Mouse (Mus musculus) kidney, adult 8-10 months (tissue): ENCODE data around the gene Ccdc115.

Experiments
- DNase-seq, 2 experiments: peaks; one replicate each; pipeline ENCODE4 v3.0.0; 2022

Ccdc115 gene

GRCm38 (mm10) chr1:34439215-34439960, at the start of gene Ccdc115, which contains the start of gene Imp4:
TSS of gene Ccdc115 (minus strand) at chr1:34439672.
TSS of gene Imp4 (plus strand) at chr1:34439851.
- DNase-seq, result peak; percentile 96 to 97

GRCm38 (mm10) chr1:34487383-34487782, 47.9 kb upstream of the Ccdc115 start:
- DNase-seq, result no peak

GRCm38 (mm10) chr1:34485461-34486188, 46.2 kb upstream of the Ccdc115 start:
- peak; percentile 22 to 52 for DNase-seq

- no peak for DNase-seq
These were observed 45.0 kb upstream of the Ccdc115 start for GRCm38 (mm10) chr1:34484470-34484869.

GRCm38 (mm10) chr1:34481920-34482669, 42.6 kb upstream of the Ccdc115 start:
- no peak for DNase-seq

- DNase-seq, result no peak
These were observed 41.3 kb upstream of the Ccdc115 start for GRCm38 (mm10) chr1:34480801-34481200.

GRCm38 (mm10) chr1:34478891-34479655, 39.6 kb upstream of the Ccdc115 start:
- DNase-seq, result no peak

- peak in 1 of 2 experiments; percentile 31 for DNase-seq
These were observed 33.2 kb upstream of the Ccdc115 start for GRCm38 (mm10) chr1:34472427-34473300.

- DNase-seq, result no peak
These were observed 30.3 kb upstream of the Ccdc115 start for GRCm38 (mm10) chr1:34469801-34470200.

- no peak for DNase-seq
These were observed 29.0 kb upstream of the Ccdc115 start for GRCm38 (mm10) chr1:34468500-34468899.

- DNase-seq, result no peak
These were observed 28.6 kb upstream of the Ccdc115 start for GRCm38 (mm10) chr1:34468051-34468450.

- DNase-seq, result no peak
These were observed 26.0 kb upstream of the Ccdc115 start for GRCm38 (mm10) chr1:34465445-34465844.

GRCm38 (mm10) chr1:34464310-34464817, 24.9 kb upstream of the Ccdc115 start:
- no peak for DNase-seq

- DNase-seq, result peak; percentile 29 to 50
These were observed 23.3 kb upstream of the Ccdc115 start for GRCm38 (mm10) chr1:34462766-34463165.

GRCm38 (mm10) chr1:34460061-34460441, 20.6 kb upstream of the Ccdc115 start:
- no peak for DNase-seq

- DNase-seq, result peak; percentile 94 to 97
These were observed 20.0 kb upstream of the Ccdc115 start, which contains the start of gene Ptpn18 for GRCm38 (mm10) chr1:34459284-34460060. TSS of gene Ptpn18 (plus strand) at chr1:34459762.

GRCm38 (mm10) chr1:34458431-34458830, 19.0 kb upstream of the Ccdc115 start:
- DNase-seq, result no peak

GRCm38 (mm10) chr1:34443124-34443523, 3.7 kb upstream of the Ccdc115 start:
- no peak for DNase-seq

- DNase-seq, result no peak
These were observed 624 bp upstream of the Ccdc115 start for GRCm38 (mm10) chr1:34439961-34440630.
